Mouse (Mus musculus) thymus, adult 18-20 months (tissue): ENCODE results near the gene Vmn1r54.
"Not testable (repeated sequence)": the region's sequence is repeated elsewhere in the genome, so short reads cannot be mapped to it uniquely, and the experiment has no call there.

Experiments
- DNase-seq, 2 experiments: peaks; one replicate each; pipeline ENCODE4 v3.0.0; 2022; ENCODE audit warnings: mixed read lengths in 2 of 2

The Vmn1r54 gene

DNA sequence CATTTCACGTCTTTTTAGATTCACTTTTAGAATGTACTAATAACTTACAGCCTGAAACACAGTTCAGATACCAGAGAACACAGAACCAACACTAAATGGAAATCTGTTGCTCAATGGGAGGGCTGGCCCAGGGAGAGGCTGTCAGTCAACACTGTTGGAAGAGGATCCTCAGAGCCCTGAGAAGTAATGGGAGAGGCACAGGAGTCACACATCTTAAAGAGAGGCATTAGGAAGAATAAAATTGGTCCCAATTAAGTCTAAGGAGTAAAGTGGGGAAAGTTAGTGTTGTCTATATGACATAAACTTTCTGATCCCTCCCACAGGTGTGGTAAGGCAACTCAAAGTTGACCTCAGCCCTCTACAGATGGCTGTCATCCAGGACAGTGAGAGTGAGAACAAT, at the start of gene Vmn1r54:
Gene Vmn1r54, plus strand, starts transcription at position 301 of the 400 bp plus-strand sequence.
- no peak for DNase-seq

DNA sequence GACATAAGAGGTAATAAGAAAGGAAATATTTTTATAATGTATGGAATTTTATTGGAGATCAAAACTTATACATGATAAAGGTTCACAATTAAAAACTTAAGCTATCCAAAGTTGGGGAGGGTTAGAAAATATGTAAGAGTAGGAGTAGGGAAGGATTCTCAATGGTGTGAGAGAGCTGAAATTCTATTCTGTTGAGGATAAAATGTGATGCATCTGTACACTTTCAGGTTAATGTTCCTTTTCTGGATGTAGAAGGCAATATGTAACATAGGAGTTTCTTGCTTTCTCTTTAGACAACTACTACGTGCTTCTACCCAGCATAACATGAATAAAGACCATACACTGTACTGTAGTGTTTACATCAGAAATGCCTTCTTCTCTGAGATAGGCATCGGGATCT, 43.6 kb upstream of the Vmn1r54 start, which contains the start of gene V1ra8:
Gene V1ra8, plus strand, starts transcription at position 301 of the 400 bp plus-strand sequence.
- not testable (repeated sequence) for DNase-seq

DNA sequence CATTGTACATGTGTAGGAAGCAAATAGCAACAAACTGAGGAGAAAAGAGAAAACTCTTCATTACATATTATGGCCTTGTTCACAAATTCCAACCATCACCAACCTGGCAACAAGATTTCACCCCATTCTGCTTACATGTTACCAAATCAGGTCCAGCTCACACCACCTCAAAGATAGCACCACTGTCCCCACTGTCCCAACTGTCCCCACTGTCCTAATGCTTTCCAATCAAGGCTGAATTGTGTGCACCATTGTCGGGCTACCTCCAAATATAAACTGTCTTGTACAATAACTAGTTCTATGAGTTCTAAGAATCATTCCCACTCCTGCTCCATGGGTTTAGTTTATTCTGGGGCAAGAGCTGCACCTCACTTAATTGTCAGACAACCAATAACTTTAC, 21.8 kb upstream of the Vmn1r54 start, which contains the start of gene Vmn1r53:
Gene Vmn1r53, minus strand, starts transcription at position 101 of the 400 bp plus-strand sequence.
- DNase-seq = no peak

DNA sequence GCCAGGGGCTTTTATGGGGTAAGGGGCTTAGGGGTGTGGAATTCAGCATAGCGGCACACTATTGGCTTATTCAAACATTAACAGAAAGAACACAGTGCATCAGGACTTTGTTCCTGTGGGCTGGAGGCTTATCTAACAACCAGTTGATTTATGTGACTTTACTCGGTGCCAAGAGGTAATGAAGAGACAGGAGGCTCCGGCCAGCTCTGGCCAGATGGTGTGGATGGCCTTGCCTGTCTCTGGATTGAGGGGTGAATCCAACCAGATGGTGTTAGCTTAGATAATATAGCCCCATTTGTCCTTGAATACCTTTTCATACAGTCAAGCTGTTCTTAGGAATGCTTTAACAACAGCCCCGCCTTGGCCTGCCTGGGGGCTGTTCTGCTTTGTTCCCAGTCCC, 14.0 kb upstream of the Vmn1r54 start:
- not testable (repeated sequence) for DNase-seq

DNA sequence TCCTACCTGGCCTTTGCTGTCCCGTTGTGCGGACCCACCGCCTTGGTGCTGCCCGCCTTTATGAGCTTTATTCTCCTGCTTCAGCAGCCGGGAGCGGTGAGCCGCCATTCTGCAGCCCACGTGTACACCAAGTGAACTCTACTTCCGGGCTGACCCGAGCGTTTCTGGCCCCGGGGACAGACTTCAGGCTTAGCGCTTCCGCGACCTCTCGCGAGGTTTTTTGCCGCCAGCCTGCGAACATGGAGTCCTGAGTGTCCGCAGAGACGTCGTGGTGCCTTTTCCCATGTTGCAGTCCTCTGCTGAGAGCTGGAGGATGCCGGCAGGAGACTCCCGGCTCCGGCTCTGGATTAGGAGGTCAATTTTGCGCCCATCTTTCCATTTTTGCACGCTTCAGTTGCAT, 13.4 kb upstream of the Vmn1r54 start:
- DNase-seq = no peak

DNA sequence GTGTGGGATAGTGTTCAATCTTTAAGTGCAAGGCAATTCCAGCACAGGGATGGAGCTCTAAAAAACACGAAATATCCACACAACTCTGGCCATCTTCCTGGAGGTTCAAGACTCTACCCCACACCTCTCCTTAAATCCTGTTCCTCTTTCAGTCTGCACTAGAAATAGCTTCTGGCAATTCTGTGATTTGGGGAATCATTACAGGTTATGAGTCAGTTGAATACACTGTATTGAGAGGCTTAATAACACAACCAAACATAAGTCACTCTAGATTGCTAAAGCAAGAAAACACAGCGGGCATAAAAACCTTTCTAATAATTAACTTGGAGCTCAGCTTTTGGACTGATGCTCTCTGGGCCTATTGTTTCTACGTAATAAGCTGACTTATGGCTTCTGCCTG, 2.1 kb upstream of the Vmn1r54 start:
- DNase-seq = no peak

DNA sequence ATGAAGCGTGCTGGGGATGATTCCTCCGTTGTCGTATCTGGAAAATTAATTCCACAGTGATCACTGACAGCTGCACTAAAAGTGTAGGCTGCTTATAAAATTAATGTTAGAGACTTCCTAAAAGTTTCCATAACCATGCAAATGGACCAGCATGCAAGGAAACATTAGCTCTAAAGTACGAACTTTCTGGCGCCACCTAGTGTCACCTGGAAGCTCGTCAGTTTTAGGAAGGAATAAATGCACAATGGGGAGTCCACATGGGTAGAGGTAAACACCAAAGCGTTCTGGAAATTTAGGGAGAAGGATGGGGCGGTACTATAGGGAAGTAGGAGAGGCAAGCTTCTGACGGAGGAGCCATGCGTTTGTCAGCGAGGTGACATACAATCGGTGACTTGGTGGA, 42.2 kb downstream of the Vmn1r54 start:
- no peak for DNase-seq

DNA sequence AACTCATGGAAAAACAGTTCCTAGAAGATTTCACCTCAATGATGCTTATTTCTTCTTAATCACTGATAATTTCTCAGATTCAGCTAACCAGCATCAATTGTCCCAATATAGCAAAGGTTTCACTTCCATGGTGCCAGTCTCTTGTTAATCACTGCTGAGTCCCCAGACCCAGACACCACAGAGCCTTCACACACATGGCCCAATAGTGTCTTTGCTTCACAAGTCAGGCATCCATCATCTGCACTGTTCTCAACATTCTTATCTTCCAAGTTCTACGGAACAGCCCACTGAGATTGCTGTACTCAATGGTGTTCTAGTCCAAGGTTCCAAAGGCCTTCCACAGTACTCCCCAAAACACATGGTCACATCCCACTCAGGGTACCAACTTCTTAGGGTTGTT, 54.8 kb downstream of the Vmn1r54 start, which contains the start of gene BC048671:
Gene BC048671, plus strand, starts transcription at position 301 of the 400 bp plus-strand sequence.
- no peak for DNase-seq

DNA sequence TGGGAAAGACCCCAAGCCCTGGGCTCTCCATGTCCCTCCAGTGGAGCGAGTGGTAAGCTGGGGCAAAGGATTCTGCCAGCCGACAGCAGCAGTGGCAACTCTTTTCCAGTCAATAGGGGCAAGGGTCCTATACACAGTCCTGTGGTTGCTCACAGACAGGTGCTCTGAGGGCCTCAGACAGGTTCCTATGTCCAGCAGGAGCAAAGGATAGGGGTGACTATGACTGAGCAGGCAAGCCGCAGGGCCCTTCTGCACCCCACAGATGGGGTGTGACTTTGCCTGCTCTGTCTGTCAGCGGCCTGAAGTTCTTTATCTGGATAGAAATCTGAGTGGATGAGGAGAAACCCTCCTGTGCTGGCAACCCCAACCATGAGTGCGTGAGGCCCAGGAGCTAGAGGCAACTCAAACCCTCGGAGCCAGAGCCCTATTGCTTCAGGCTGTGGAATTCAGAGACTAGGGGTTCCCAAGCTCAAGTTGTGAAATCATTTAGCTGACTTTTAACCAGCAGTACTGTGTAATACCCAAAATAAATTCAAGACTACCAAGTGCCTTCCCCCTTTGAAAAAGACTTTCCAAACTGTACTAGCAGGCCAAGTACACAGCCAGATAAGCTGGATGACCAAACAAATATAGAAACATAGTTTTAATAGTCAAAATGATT, 60.3 kb downstream of the Vmn1r54 start:
- no peak for DNase-seq

DNA sequence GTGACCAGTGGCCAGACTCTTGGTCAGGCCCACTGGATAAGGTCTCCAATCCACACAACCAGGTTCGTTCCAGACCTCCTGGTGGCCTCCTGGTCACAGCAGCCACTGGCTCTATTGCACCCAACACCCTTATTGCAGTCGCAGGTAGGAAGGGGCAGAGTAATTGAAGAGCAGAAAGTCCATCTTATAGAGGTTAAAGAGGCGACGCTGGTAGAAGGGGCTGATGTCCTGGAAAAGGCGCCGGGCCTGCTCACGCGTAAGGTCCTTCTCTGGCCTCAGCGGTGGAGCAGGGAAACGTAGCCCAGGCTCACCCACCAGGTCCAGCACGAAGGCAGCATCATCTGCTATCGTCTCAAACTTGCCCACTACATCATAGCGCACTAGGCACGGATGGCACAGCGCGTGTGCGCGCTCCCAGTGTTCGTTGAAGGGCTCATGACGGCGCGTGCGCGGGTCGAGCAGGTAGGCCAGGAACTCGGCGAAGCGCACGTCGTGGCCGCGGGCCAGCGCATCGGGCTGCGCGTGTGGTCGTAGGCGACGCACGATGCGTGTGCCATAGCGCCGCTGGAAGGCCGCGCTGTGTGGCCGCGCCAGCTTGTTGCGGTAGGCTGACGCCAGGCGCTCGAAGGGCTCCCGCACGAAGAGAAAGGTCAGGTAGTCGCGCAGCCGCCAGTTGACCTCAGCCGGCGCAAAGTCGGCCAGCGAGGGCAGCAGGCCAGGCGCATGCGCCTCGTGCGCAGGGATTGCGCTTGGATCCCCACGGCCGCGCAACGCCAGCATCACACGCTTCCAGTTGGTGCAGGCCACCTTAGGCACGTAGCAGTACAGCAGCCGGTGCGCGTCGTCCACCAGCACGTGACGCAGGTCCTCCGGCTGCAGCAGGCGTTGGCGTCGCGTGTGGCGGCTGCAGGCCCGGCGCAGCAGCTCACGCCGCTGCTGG, 63.0 kb downstream of the Vmn1r54 start:
- no peak for DNase-seq

DNA sequence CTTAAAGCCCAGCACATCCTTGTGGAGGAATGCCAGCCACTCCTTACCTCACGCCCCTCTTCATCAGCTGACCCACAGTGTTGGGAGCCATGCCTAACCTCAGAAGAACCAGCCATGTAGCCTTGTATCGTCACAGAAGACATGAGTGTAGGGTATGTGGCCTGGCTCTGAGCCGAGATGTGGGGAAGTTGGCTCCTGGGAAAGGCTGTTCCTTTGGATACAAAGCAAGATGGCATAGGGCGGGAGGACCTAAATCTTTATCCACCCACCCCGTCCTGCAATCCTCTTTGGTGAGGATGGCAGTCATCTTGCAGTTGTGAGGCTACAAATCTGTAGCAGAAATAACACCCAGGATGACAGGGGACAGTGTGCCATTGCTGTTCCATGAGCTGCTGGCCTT, 69.9 kb downstream of the Vmn1r54 start:
- DNase-seq = no peak

DNA sequence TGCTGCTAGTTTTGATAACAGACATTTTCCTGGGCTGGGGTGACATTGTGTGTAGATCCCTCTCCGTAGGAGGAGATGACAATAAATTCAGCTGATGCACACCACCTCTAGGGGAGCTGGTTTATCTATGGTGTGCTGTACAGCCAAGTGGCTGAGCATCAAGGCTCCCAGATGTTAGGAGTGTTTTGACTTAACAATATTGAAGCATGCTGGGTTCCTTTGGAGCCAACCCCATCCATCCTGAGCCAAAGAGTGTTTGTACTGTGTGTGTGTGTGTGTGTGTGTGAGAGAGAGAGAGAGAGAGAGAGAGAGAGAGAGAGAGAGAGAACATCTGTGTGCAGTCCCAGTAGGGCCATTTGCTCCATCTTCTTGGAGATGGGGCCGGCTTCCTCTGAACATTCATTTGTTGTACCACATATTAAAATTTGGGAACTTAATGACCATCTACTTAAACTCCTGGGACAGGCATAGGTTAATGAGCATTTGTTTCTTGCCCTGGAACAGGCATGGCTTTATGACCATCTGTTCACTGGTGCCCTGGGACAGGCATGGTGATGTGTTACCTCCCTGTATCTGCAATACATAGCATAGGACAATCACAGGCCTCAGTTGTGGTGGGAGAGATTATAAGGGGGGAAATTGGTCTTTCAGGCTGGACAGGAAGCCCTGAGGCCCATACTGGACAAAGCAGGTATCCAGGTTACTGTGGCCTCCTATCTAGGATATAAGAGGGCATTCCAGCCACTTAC, 71.6 kb downstream of the Vmn1r54 start:
- DNase-seq = no peak

DNA sequence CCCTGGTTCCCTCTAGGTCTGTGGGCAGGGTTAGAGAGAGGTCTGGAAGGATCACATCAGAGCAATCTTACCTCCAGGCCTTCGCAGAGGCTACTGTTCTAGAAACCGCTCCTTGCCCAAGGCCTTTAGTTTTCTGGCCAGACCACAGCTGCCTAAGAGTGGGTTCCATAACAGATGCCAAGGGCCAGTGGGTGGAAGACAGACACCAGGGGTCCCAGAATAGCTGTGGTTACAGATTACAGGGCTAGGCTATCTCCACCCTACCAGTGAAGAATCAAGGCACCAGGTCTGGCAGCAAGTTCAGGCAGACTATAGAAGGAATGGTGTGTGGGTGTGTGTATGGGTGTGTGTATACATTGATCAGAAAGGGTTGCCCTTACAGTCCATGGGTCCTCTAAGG, 72.9 kb downstream of the Vmn1r54 start:
- no peak for DNase-seq

DNA sequence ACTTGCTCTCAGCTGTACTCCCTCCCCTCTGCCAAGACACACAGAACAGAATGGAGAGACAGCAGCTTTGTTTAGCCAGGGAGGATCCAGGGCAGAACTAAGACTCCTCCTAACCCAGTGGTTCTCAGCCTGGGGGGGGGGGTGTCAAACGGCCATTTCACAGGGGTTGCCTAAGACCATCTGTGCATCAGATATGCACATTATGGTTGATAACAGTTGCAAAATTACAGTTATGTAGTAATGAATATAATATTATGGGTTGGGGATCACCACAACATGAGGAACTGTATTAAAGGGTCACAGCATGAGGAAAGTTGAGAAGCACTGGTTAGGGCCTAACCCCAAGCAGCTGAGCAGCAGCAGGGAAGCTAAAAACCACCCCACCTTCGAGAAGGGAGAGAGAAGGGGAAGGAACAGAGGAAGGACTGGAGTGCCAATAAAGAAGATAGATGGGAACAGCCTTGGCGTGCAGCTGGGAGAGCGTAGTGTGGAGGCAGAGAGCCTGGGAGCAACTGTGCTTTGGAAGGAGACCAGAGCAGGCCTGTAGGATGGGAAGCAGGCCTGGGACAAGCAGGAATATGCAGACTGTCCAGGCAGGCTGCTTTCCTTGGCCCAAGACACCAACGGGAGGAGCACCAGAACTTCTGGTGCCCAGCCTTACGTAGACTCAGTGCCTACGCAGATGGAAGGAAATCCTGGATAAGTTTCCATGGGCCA, 73.5 kb downstream of the Vmn1r54 start:
- no peak for DNase-seq

DNA sequence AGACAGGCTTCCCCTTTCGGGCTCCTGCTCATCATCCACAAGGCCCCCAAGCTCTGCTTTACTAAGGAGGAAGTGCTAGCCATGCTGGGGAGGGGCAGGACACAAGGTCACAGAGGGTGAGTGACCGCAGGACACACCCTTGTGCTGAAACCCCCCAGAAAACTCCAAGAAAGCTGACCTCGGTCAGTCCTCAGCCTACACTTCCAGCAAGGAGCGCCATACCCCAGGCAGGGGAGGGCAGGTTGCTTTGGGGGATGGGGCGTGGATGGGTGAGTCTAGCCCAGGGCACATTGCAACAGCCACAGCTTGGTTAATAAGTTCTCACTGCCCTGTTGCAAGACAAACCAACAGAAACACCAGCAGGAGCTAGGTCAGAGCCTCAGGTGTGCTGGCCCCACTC, 74.3 kb downstream of the Vmn1r54 start:
- no peak for DNase-seq
